Mouse (Mus musculus) kidney, embryonic 14.5 days (tissue): ENCODE measurements around the gene Rps6. TPM values are rescaled to one million over a fixed set of nuclear protein-coding genes. Genes with fewer than 3 reads are reported as not detected.

Source experiments
- ATAC-seq: fragments of 200-750 bp; cut with Nextera tagmentation; 2 replicates; pipeline ENCODE4 v1.8.0; 2017; ENCODE audit warnings: moderate number of reproducible peaks, mild to moderate bottlenecking, moderate TSS enrichment, moderate library complexity; ENCODE audit not compliant: low FRiP score, low TSS enrichment
- H3K27ac ChIP-seq: fragments of 300-500 bp; sonication (generic); 2 replicates; pipeline ENCODE4 v1.5.1; 2014; ENCODE audit warnings: low read depth, mild to moderate bottlenecking, low read length, moderate library complexity, mixed read lengths
- H3K27me3 ChIP-seq: fragments of 300-500 bp; sonication (generic); 2 replicates; pipeline ENCODE4 v1.6.1; 2014; ENCODE audit warnings: mild to moderate bottlenecking, low read length; ENCODE audit not compliant: control insufficient read depth, insufficient read depth
- H3K36me3 ChIP-seq: fragments of 300-500 bp; sonication (generic); 2 replicates; pipeline ENCODE4 v1.6.1; 2014; ENCODE audit warnings: low read length, mixed read lengths; ENCODE audit not compliant: control insufficient read depth, insufficient read depth
- H3K4me1 ChIP-seq: fragments of 300-500 bp; sonication (generic); 2 replicates; pipeline ENCODE4 v1.6.1; 2014; ENCODE audit warnings: low read length, mixed read lengths; ENCODE audit not compliant: control insufficient read depth, insufficient read depth
- H3K4me2 ChIP-seq: fragments of 300-500 bp; sonication (generic); replicated peaks from 2 replicates; pipeline ENCODE4 v1.6.1; 2014; ENCODE audit warnings: low read depth, mild to moderate bottlenecking, low read length
- H3K4me3 ChIP-seq: fragments of 300-500 bp; sonication (generic); 2 replicates; pipeline ENCODE4 v1.5.1; 2014; ENCODE audit warnings: mild to moderate bottlenecking, low read length
- H3K9ac ChIP-seq: fragments of 300-500 bp; sonication (generic); 2 replicates; pipeline ENCODE4 v1.6.1; 2014; ENCODE audit warnings: low read depth, mild to moderate bottlenecking, low read length, moderate library complexity
- H3K9me3 ChIP-seq: fragments of 300-500 bp; sonication (generic); 2 replicates; pipeline ENCODE4 v1.6.1; 2016; ENCODE audit warnings: low read length; ENCODE audit not compliant: control insufficient read depth
- WGBS: fragments of 180-500 bp; shearing (Covaris S2); extraction: QIAGEN DNeasy Blood & Tissue Kit; methylation state at CpG from one replicate; pipeline ENCODE4 v1.1.7; 2014; 5-methylcytosine and 5-hydroxymethylcytosine counted together
- polyA plus RNA-seq: library from polyadenylated mRNA; unstranded; fragments of >200 nt; fragmentation: Nextera tagmentation; extraction: Ambion mirVana; gene quantifications from 2 replicates; pipeline ENCODE4 v1.2.1, GENCODE M21; 2014

Rps6 gene
- polyA plus RNA-seq, 1 experiment from 2014 or later: 812 TPM

DNA sequence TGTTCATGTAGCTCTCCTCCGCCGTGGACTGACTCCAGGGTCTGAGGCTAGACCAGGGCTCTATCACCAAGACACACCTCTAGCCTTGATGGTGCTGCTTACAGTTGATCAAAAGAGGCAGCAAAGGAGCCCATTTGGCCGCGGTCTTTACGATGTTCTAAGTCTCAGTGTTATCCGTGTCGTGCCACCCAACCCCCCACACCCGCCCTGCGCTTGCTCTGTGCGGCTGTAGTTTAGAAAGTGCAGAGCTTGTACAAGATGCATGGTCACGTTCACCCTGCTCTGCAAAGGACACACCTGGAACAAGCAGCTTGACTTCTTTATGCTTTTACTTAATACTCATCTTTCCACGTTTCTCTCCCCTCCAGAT, 28.6 kb upstream of the Rps6 start:
- Histone ChIP-seq H3K4me1 (0 out of 2 replicates have a peak, but pooled peaks cover 4% of the 10 kb centered on the region), H3K9ac (no peak overlapping the region), H3K4me2 (peak overlapping the region; percentile 43), H3K27me3 (no peaks in the 10 kb centered on the region), H3K36me3 (peaks cover 3% of the 10 kb centered on the region; the same call in 1 of the 2 replicates), H3K27ac (peak overlapping the region; percentile 43; the same call in 1 of the 2 replicates), H3K4me3 (peak overlapping the region; percentile 11; the same call in 1 of the 2 replicates), H3K9me3 (no peaks in the 10 kb centered on the region)
- ATAC-seq: no peak
- 34% methylated on average over 12 of the region's 12 CpGs for WGBS

- WGBS: 51% methylated on average over 4 of the region's 4 CpGs
Observed at GRCm38 (mm10) chr4:86884945-86885344, 27.7 kb upstream of the Rps6 start.

DNA sequence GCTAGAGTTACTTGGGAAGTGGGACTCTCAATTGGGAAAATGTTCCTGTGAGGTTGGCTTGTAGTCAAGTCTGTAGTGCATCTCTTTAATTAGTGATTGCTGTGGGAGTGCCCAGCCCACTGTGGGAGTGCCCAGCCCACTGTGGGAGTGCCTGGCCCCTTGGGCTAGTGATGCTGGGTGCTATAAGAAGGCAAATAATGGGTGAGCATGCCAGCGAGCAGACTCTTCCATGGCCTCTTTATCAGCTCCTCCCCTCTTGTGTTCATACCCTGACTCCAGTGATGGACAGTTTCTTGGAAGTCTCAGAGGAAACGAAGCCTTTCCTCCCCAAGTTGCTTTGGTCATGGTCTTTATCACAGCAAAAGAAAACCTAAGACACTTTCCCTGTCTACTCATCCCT, 25.2 kb upstream of the Rps6 start:
- Histone ChIP-seq H3K27me3 (no peaks in the 10 kb centered on the region), H3K4me2 (no peak overlapping the region), H3K4me3 (no peak overlapping the region), H3K36me3 (peaks cover 3% of the 10 kb centered on the region; the same call in 1 of the 2 replicates), H3K4me1 (0 out of 2 replicates have a peak, but pooled peaks cover 4% of the 10 kb centered on the region), H3K9me3 (no peaks in the 10 kb centered on the region), H3K9ac (no peak overlapping the region), H3K27ac (no peak overlapping the region)
- WGBS: 42% methylated on average over 2 of the region's 2 CpGs
- no peak for ATAC-seq

More at GRCm38 (mm10) chr4:86884945-86885344, 27.7 kb upstream of the Rps6 start:
- ATAC-seq: peak; percentile 53; the same call in 1 of the 2 replicates
- no peaks in the 10 kb centered on the region for H3K9me3 ChIP-seq
- H3K27me3 ChIP-seq: no peaks in the 10 kb centered on the region
- no peak overlapping the region for H3K9ac ChIP-seq
- no peak overlapping the region for H3K4me3 ChIP-seq
- H3K4me1 ChIP-seq: 0 out of 2 replicates have a peak, but pooled peaks cover 4% of the 10 kb centered on the region
- no peak overlapping the region for H3K27ac ChIP-seq
- H3K4me2 ChIP-seq: no peak overlapping the region
- H3K36me3 ChIP-seq: peaks cover 3% of the 10 kb centered on the region; the same call in 1 of the 2 replicates

GRCm38 (mm10) chr4:86881178-86881577, 24.0 kb upstream of the Rps6 start:
- Histone ChIP-seq H3K27ac (no peak overlapping the region), H3K9ac (no peak overlapping the region), H3K4me2 (no peak overlapping the region), H3K9me3 (no peaks in the 10 kb centered on the region), H3K4me3 (no peak overlapping the region), H3K4me1 (0 out of 2 replicates have a peak, but pooled peaks cover under 1% of the 10 kb centered on the region), H3K27me3 (no peaks in the 10 kb centered on the region), H3K36me3 (no peaks in the 10 kb centered on the region)
- no peak for ATAC-seq
- 88% methylated on average over 4 of the region's 4 CpGs for WGBS

GRCm38 (mm10) chr4:86879477-86879876, 22.3 kb upstream of the Rps6 start:
- Histone ChIP-seq H3K4me3 (no peak overlapping the region), H3K4me2 (no peak overlapping the region), H3K27ac (no peak overlapping the region), H3K9ac (no peak overlapping the region), H3K4me1 (0 out of 2 replicates have a peak, but pooled peaks cover 10% of the 10 kb centered on the region), H3K9me3 (no peaks in the 10 kb centered on the region), H3K36me3 (no peaks in the 10 kb centered on the region), H3K27me3 (peaks cover 7% of the 10 kb centered on the region; the same call in 1 of the 2 replicates)
- WGBS: 88% methylated on average over 2 of the region's 2 CpGs
- no peak for ATAC-seq

DNA sequence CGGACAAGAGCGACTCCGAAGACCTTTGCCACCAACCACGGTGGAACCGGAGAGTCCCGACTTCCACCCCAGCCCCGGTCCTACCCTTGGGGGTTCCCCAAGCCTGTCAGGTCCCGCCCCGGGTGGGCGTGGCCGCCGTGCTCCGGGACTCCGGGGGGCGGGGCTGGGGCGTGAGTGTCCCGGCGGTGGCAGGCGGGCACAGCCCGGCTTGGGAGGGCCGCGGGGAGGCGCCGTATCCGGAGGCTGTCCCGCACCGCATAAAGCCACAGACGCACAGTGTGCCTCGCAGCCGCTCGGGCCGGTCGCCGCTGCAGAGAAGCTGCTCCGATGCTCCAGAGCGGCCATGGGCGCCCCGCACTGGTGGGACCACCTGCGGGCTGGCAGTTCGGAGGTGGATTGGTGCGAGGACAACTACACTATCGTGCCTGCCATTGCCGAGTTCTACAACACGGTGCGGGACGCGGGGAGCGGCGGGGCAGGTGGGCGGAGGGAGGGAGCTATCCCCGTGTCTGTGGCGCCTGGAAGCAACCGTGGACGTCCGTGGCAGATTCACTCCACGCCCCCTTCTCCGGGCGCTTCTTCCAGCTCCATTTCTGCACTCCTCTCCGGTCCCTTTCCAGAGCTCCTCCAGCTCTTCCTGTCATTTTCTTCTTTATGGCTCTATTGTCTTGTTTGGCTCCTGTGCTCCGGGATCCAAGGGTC, 17.1 kb upstream of the Rps6 start, which contains the start of gene Acer2:
Acer2 (plus strand) TSS at position 251 of the 702 bp plus-strand sequence.
- peak; percentile 92 for ATAC-seq
- H3K4me3 ChIP-seq: peak within 1 kb of the TSS; percentile 71
- H3K27ac ChIP-seq: no peak within 1 kb of the TSS
- H3K27me3 ChIP-seq: peaks cover 7% of the 10 kb centered on the region; the same call in 1 of the 2 replicates
- WGBS: under 1% methylated on average over 57 of the region's 60 CpGs
- H3K4me2 ChIP-seq: peak within 1 kb of the TSS; percentile 94
- 0 out of 2 replicates have a peak, but pooled peaks cover 10% of the 10 kb centered on the region for H3K4me1 ChIP-seq
- H3K36me3 ChIP-seq: no peaks in the 10 kb centered on the region
- H3K9ac ChIP-seq: peak within 1 kb of the TSS; percentile 66
- no peaks in the 10 kb centered on the region for H3K9me3 ChIP-seq

GRCm38 (mm10) chr4:86873072-86873471, 15.9 kb upstream of the Rps6 start:
- Histone ChIP-seq H3K4me3 (no peak overlapping the region), H3K27ac (no peak overlapping the region), H3K27me3 (peaks cover 7% of the 10 kb centered on the region; the same call in 1 of the 2 replicates), H3K9ac (no peak overlapping the region), H3K36me3 (no peaks in the 10 kb centered on the region), H3K9me3 (no peaks in the 10 kb centered on the region), H3K4me2 (no peak overlapping the region), H3K4me1 (0 out of 2 replicates have a peak, but pooled peaks cover 10% of the 10 kb centered on the region)
- no peak for ATAC-seq
- 60% methylated on average over 4 of the region's 4 CpGs for WGBS

GRCm38 (mm10) chr4:86871988-86872387, 14.8 kb upstream of the Rps6 start:
- no peak overlapping the region for H3K4me2 ChIP-seq
- H3K4me3 ChIP-seq: no peak overlapping the region
- peaks cover 7% of the 10 kb centered on the region; the same call in 1 of the 2 replicates for H3K27me3 ChIP-seq
- no peak overlapping the region for H3K9ac ChIP-seq
- ATAC-seq: no peak
- 0 out of 2 replicates have a peak, but pooled peaks cover 10% of the 10 kb centered on the region for H3K4me1 ChIP-seq
- H3K9me3 ChIP-seq: no peaks in the 10 kb centered on the region
- no peaks in the 10 kb centered on the region for H3K36me3 ChIP-seq
- H3K27ac ChIP-seq: no peak overlapping the region

GRCm38 (mm10) chr4:86864087-86864486, 6.9 kb upstream of the Rps6 start:
- no peaks in the 10 kb centered on the region for H3K9me3 ChIP-seq
- H3K9ac ChIP-seq: no peak overlapping the region
- WGBS: 91% methylated on average over 5 of the region's 5 CpGs
- H3K36me3 ChIP-seq: no peaks in the 10 kb centered on the region
- no peaks in the 10 kb centered on the region for H3K4me1 ChIP-seq
- no peak overlapping the region for H3K4me2 ChIP-seq
- no peak overlapping the region for H3K4me3 ChIP-seq
- no peaks in the 10 kb centered on the region for H3K27me3 ChIP-seq
- ATAC-seq: no peak
- H3K27ac ChIP-seq: no peak overlapping the region
